Mouse (Mus musculus) forebrain, embryonic 11.5 days (tissue): Measurements from ENCODE around the gene Zfp62. TPM values are rescaled to one million over a fixed set of nuclear protein-coding genes. Genes with fewer than 3 reads are reported as not detected.
A peak's percentile ranks its signal among the peaks of the same experiment; 100 is the strongest.

Experiments used
- ATAC-seq: fragments of 200-750 bp; cut with Nextera tagmentation; replicated peaks from 2 replicates; pipeline ENCODE4 v1.8.0; 2017; ENCODE audit warnings: moderate TSS enrichment; ENCODE audit not compliant: low FRiP score
- DNase-seq: peaks from one replicate; pipeline ENCODE4 v3.0.0-alpha.2; 2017; ENCODE audit warnings: low spot score
- H3K27ac ChIP-seq: fragments of 300-500 bp; sonication (generic); 2 replicates; pipeline ENCODE4 v1.5.1; 2014; ENCODE audit warnings: low read depth, low read length
- H3K27me3 ChIP-seq: fragments of 300-500 bp; sonication (generic); 2 replicates; pipeline ENCODE4 v1.6.1; 2014; ENCODE audit warnings: mild to moderate bottlenecking, low read length, mixed read lengths; ENCODE audit not compliant: control insufficient read depth, insufficient read depth
- H3K36me3 ChIP-seq: fragments of 300-500 bp; sonication (generic); 2 replicates; pipeline ENCODE4 v1.6.1; 2014; ENCODE audit warnings: mild to moderate bottlenecking, low read length, moderate library complexity, mixed read lengths; ENCODE audit not compliant: control insufficient read depth, insufficient read depth
- H3K4me1 ChIP-seq: fragments of 300-500 bp; sonication (generic); replicated peaks from 2 replicates; pipeline ENCODE4 v1.6.1; 2014; ENCODE audit warnings: low read length, mixed read lengths; ENCODE audit not compliant: control insufficient read depth, insufficient read depth
- H3K4me2 ChIP-seq: fragments of 300-500 bp; sonication (generic); 2 replicates; pipeline ENCODE4 v1.6.1; 2014; ENCODE audit warnings: low read depth, mild to moderate bottlenecking, low read length, moderate library complexity, mixed read lengths; ENCODE audit not compliant: severe bottlenecking
- H3K4me3 ChIP-seq: fragments of 300-500 bp; sonication (generic); 2 replicates; pipeline ENCODE4 v1.5.1; 2014; ENCODE audit warnings: low read depth, low read length
- H3K9ac ChIP-seq: fragments of 300-500 bp; sonication (generic); 2 replicates; pipeline ENCODE4 v1.6.1; 2014; ENCODE audit warnings: low read length
- H3K9me3 ChIP-seq: fragments of 300-500 bp; sonication (generic); 2 replicates; pipeline ENCODE4 v1.6.1; 2016; ENCODE audit warnings: low read length, mixed read lengths; ENCODE audit not compliant: control insufficient read depth
- WGBS: fragments of 180-500 bp; shearing (Covaris S2); extraction: QIAGEN DNeasy Blood & Tissue Kit; methylation state at CpG from one replicate; pipeline ENCODE4 v1.1.7; 2014; 5-methylcytosine and 5-hydroxymethylcytosine counted together
- polyA plus RNA-seq: library from polyadenylated mRNA; unstranded; fragments of >200 nt; fragmentation: Nextera tagmentation; extraction: Ambion mirVana; gene quantifications from 2 replicates; pipeline ENCODE4 v1.2.1, GENCODE M21; 2014

Zfp62 gene
- polyA plus RNA-seq, 1 experiment from 2014 or later = 59.6 TPM

DNA sequence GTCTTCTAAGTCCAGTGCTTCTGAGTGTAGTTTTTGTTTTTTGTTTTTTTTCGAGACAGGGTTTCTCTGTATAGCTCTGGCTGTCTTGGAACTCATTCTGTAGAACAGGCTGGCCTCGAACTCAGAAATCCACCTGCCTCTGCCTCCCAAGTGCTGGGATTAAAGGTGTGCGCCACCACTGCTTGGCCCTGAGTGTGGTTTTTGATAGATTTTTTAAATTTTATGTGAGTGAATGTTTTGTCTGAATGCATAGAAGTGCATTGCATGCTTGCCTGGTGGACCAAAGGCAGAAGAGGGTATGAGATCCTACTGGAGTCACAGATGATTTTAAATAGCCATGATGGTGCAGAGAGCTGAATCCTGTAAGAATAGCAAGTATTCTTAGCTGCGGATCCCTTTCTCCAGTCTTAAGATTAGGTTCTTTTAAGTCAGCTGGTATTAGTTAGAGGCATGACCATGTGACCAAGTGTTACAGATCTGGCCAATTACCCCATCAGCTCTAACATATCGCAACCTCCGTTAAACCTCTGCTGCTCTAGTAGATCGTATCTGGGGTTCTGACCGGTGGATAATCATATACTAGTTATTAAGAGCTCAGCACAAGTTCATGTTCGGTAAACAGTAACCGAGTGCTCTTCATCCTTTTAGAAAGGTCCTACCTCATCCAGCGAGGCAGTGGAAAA, 40.0 kb downstream of the Zfp62 start:
- WGBS = 21% methylated on average over 11 of the region's 11 CpGs
- peak; percentile 8 for ATAC-seq
- Histone ChIP-seq H3K27ac (peak overlapping the region; percentile 83), H3K4me1 (peaks cover 9% of the 10 kb centered on the region), H3K9ac (peak overlapping the region; percentile 67), H3K4me2 (peak overlapping the region; percentile 60), H3K4me3 (peak overlapping the region; percentile 49), H3K9me3 (no peaks in the 10 kb centered on the region), H3K36me3 (no peaks in the 10 kb centered on the region), H3K27me3 (no peaks in the 10 kb centered on the region)
- DNase-seq = no peak

DNA sequence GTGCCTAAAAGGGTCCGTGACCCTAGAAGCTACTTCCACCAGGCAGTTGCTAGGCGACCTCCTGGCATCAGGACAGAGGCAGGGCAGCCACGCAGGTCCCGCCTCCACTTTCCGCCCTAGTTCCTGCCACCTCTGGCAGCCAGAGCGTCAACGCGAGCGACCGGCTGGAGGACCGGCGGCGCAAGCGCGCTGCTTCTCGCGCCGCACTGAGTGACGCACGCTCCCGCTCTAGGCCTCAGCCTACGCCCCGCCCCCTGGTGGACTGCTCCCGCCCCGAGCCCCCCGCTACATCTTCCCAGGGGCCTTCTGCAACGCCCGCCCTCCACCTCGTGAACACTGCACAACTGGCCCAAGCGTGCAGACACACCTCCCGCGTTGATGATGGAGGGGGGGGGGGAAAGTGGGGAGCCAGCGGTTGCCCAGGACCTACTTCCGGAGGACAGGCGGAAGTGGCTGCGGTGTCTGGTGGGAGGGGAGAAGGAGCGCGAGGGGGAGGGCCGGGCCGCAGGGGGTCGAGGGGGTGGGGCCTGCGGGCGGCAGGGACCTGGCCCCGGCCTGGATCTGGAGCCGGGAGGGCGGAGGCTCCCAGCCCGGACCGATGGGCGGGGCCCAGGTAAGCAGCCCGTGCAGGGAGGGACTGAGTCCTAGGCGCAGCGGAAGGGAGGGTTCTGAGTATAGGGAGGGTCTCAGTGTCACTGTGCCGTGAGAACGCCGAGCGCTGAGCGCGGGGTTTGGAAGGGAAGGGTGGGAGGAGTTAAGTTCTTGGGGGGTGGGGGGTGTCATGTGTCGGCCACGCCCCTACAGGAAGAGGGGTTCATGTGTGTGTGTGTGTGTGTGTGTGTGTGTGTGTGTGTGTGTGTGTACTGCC, 40.9 kb downstream of the Zfp62 start, which contains the start of gene Mgat1:
Mgat1 (plus strand) TSS at position 465 of the 868 bp plus-strand sequence.
- H3K4me3 ChIP-seq = peak within 1 kb of the TSS; percentile 49
- H3K36me3 ChIP-seq = no peaks in the 10 kb centered on the region
- under 1% methylated on average over 54 of the region's 60 CpGs for WGBS
- peak within 1 kb of the TSS; percentile 60 for H3K4me2 ChIP-seq
- peak within 1 kb of the TSS; percentile 83 for H3K27ac ChIP-seq
- no peaks in the 10 kb centered on the region for H3K9me3 ChIP-seq
- ATAC-seq (peak; percentile 96), DNase-seq (peak; percentile 98)
- peaks cover 9% of the 10 kb centered on the region for H3K4me1 ChIP-seq
- H3K27me3 ChIP-seq = no peaks in the 10 kb centered on the region
- H3K9ac ChIP-seq = peak within 1 kb of the TSS; percentile 67

DNA sequence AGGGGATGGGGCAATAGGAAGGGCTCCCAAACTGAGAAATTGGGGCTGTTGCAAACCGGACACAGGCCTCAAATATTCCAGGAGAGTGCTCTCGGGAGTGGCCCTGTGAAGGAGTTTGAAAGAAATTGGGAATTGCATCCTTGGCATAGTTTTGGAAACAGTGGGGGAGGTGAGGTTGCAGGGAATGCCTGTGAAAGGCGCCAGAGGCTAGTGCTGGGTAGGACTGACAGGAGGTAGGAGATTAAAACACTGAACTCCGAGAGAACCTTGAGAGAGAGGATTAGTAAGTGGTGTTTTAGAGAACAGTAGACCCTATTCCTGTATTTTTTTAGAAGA, 41.5 kb downstream of the Zfp62 start:
- DNase-seq (no peak), ATAC-seq (peak; percentile 2)

DNA sequence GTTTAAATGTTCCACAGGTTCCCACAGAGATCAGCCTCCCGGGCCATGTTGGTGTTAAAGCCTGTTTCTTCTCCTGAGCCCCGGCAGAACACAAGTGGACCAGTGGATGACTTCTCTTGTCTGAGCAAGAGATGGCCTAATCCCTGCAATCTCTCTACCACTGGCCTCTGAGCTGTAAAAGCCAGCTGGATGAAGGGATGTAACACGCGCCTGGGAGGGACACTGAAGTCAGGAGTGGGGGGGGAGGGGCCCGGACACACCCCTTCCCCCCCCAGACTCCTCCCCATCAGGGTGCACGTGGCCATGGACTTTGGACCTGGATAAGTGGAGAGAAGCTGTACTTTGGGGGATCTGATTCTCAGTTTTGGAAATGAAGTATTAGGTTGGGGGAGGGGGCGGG, 42.1 kb downstream of the Zfp62 start:
- no peak for ATAC-seq
- H3K27ac ChIP-seq = no peak overlapping the region
- no peaks in the 10 kb centered on the region for H3K27me3 ChIP-seq
- 13% methylated on average over 7 of the region's 7 CpGs for WGBS
- peaks cover 9% of the 10 kb centered on the region for H3K4me1 ChIP-seq
- no peaks in the 10 kb centered on the region for H3K36me3 ChIP-seq
- no peaks in the 10 kb centered on the region for H3K9me3 ChIP-seq
- peak overlapping the region; percentile 60; the same call in 1 of the 2 replicates for H3K4me2 ChIP-seq
- H3K9ac ChIP-seq = no peak overlapping the region
- peak; percentile 58 for DNase-seq
- 0 out of 2 replicates have a peak overlapping the region, but pooled peaks have one; percentile 49 for H3K4me3 ChIP-seq

More for the DNA sequence above, 41.5 kb downstream of the Zfp62 start:
- H3K9me3 ChIP-seq = no peaks in the 10 kb centered on the region
- peaks cover 9% of the 10 kb centered on the region for H3K4me1 ChIP-seq
- peak overlapping the region; percentile 50; the same call in 1 of the 2 replicates for H3K27ac ChIP-seq
- H3K27me3 ChIP-seq = no peaks in the 10 kb centered on the region
- H3K36me3 ChIP-seq = no peaks in the 10 kb centered on the region
- peak overlapping the region; percentile 60 for H3K4me2 ChIP-seq
- WGBS = 1% methylated on average over 4 of the region's 4 CpGs
- H3K4me3 ChIP-seq = peak overlapping the region; percentile 49
- H3K9ac ChIP-seq = peak overlapping the region; percentile 67

DNA sequence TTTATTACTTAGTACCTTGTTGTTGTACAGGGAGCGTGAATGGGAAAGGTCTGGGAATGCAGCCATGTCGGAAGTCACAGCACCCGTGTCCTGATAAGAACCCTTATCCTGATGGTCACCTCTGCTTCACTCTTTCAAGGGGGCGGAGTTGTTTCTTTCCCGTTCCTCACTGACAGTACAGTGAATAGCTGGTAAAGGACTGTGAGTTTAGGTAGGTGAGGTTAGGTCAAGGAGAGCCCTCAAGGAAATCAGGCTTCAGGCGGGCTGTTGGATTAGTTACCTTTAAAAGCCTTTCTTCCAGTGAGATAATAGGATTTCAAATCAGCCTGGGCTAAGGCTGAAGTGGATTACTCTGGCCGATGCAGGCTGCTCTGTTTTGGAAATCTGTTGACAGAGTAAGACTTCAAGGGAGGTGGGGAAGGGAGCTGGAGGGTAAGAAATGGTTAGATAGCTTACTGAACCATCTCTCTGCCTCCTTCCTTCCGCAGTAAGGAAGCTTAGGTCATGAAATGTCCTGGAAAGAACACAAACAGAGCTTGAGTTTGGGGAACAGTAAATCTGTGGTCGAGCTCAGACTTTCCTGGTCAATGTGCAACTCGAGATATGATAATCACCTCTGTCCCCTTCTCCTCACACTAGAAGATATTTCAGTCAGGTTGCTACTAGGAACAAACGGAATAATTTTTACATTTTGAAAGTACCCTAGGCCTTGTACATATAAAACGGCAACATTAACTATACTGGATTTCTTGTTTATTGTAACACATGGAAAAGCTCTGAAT, 42.7 kb downstream of the Zfp62 start:
- Histone ChIP-seq H3K4me1 (peaks cover 9% of the 10 kb centered on the region), H3K36me3 (no peaks in the 10 kb centered on the region), H3K4me3 (0 out of 2 replicates have a peak overlapping the region, but pooled peaks have one; percentile 49), H3K27me3 (no peaks in the 10 kb centered on the region), H3K4me2 (peak overlapping the region; percentile 60; the same call in 1 of the 2 replicates), H3K27ac (no peak overlapping the region), H3K9me3 (no peaks in the 10 kb centered on the region), H3K9ac (no peak overlapping the region)
- ATAC-seq (no peak), DNase-seq (no peak)
- WGBS = 25% methylated on average over 12 of the region's 12 CpGs

DNA sequence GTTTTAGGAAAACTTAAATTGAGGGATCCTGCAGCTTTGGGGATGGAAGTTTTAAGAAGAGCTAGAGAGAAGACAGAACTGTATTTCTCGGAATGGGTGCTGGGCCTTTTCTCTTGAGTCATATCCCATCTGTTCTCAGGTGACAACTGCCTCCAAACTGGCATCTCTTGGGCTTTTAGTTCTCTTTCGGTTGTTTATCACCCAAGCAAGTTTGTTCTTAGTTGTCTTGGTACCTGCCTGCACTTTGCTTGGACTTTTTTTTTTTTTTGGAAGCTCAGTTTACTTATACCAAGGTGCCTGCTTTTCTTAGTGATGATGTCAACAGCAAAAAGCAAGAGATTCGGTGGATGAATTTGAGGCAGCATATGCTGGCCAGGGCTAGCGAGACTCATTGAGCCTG, 43.4 kb downstream of the Zfp62 start:
- no peaks in the 10 kb centered on the region for H3K36me3 ChIP-seq
- no peak overlapping the region for H3K4me2 ChIP-seq
- peaks cover 13% of the 10 kb centered on the region for H3K4me1 ChIP-seq
- DNase-seq (no peak), ATAC-seq (no peak)
- H3K9me3 ChIP-seq = no peaks in the 10 kb centered on the region
- H3K9ac ChIP-seq = no peak overlapping the region
- no peaks in the 10 kb centered on the region for H3K27me3 ChIP-seq
- no peak overlapping the region for H3K4me3 ChIP-seq
- H3K27ac ChIP-seq = no peak overlapping the region
- WGBS = 85% methylated on average over 4 of the region's 4 CpGs

DNA sequence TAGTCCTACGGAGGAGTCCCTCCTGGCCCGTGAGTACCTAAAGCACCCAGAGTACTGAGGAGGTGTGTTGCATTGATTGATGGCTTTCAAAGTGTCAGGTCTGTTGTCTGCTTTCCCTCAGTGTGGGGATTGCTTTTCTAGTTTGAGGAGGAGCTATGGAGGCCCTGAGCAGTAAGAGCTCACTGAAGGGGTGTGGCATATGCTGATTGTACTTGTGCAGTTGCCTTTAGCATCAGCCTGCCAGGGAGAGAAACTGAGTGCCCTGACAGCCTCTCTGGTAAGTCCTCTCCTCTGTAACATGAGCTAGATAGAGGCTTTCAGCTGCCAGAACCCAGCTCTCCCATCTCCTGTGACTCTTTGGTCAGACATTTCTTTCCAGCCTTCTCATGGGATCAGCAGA, 44.2 kb downstream of the Zfp62 start:
- Histone ChIP-seq H3K36me3 (no peaks in the 10 kb centered on the region), H3K9me3 (no peaks in the 10 kb centered on the region), H3K4me2 (no peak overlapping the region), H3K27ac (no peak overlapping the region), H3K27me3 (no peaks in the 10 kb centered on the region), H3K9ac (no peak overlapping the region), H3K4me3 (no peak overlapping the region), H3K4me1 (peaks cover 13% of the 10 kb centered on the region)
- DNase-seq (no peak), ATAC-seq (no peak)
- WGBS = 74% methylated on average over 2 of the region's 2 CpGs

DNA sequence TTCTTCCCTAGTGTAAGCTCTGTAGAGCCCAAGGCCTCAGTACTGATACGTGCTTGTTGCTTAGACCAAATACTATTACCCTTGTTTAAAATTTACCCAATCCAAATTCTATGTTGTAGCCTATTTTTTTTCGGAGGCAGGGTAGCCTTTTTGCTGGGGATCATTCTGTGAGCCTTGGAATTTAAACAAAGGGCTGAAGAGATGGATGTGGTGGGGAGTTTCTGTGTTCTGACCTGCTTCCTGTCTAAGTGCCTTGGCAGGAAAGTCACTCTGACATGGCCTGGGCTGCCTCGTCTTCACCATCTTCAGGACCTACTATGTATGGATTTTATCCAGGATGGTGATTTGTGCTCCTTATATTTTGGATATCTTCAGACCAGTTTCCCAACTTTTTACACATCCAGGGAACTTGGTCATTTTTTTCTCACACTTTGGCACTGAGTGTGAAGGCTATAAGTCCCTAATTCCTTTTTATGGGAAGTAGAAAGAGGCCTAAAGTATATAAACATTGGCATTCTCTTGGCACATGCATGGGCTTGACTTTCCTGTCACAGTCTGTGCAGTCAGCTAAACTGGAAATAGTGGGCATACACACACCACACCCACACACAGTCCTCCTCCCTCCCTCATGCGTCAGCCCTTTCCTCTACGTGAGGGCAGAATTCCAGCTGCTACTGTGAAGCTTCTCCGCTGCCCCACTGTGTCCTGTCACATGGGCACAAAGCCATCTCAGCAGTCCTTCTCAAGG, 45.3 kb downstream of the Zfp62 start:
- 60% methylated on average over 6 of the region's 6 CpGs for WGBS
- H3K4me3 ChIP-seq = no peak overlapping the region
- no peaks in the 10 kb centered on the region for H3K27me3 ChIP-seq
- H3K9ac ChIP-seq = no peak overlapping the region
- H3K27ac ChIP-seq = no peak overlapping the region
- H3K4me1 ChIP-seq = peaks cover 13% of the 10 kb centered on the region
- ATAC-seq (no peak), DNase-seq (no peak)
- H3K9me3 ChIP-seq = no peaks in the 10 kb centered on the region
- no peak overlapping the region for H3K4me2 ChIP-seq
- no peaks in the 10 kb centered on the region for H3K36me3 ChIP-seq
